Mouse (Mus musculus) liver, postnatal 0 days (tissue): ENCODE results near the gene Ddx43.

Experiments used
- CTCF ChIP-seq: sonication (generic); IDR thresholded peaks from 2 replicates; pipeline ENCODE4 v1.5.1; 2016; ENCODE audit warnings: antibody characterized with exemption, low read depth
- EP300 ChIP-seq: IDR thresholded peaks from 2 replicates; pipeline ENCODE4 v1.6.1; 2016; ENCODE audit warnings: antibody characterized with exemption, low read depth, mild to moderate bottlenecking

- TF ChIP-seq EP300: no peak
- TF ChIP-seq CTCF: no peak
These were observed 52.6 kb downstream of the Ddx43 start, which contains the start of the genes Mto1 and Gm17324 for GRCm38 (mm10) chr9:78447973-78448873.
